Mouse (Mus musculus) embryo, embryonic 10 days (tissue): ENCODE results near the gene Hoxd8.
A peak's percentile ranks its signal among the peaks of the same experiment; 100 is the strongest.

ENCODE experiments used
- DNase-seq: peaks from one replicate; pipeline ENCODE4 v3.0.0-alpha.2; 2015; ENCODE audit warnings: low spot score

Gene Hoxd8

DNA sequence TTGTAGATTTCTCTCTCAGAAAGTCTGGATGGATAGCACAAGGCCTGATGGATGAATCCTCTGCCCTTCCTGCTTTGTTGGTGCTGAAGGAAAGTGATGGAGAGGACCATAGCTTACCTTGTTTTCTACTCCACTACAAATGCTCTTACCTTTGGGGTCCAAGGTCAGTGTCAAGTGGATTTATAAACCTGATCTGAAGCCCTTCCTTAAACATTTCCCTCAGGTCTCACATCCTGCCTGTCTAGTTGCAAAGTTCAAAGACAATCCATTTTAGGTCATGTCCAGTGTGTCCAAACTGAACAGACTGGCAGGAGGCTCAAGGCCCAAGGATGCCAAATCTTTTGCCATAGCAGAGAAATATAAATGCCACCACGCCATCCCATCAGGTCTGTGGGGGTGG, 47.4 kb downstream of the Hoxd8 start:
- no peak for DNase-seq

DNA sequence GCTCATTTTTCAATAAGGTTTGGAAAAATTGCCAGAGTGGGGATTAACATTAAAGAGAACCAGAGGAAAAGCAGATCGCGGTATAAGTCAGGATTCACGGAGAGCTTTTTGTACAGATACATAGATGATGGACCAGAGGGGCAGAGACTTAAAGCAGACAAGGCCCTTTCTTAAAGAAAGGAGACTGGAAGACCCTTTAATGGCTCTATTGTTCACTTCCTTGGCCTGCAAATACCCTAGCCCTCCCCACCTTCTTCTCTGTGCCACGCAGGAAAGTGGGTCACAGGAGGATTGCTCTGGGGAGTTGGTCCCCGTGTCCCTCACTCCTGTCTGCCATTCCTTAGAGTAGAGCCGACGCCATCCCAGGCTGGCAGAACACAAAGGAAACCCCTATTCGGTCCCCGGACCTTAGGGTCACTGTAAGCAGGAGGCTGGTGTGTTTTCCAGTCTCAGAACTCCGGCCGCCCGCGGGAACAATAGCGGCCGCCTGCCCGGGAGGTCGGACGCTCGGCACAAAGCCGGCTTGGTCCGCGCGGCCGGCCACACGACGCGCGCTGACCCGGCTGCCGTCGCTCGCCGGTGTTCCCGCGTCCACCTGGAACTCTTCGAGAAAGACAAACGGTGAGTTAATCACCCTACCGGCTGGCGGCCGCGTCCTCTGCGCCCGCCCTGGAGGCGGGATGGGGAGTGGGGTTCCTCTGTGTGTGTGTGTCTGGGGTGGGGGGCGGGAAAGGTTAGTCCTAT, 48.2 kb downstream of the Hoxd8 start:
- DNase-seq = peak; percentile 78

DNA sequence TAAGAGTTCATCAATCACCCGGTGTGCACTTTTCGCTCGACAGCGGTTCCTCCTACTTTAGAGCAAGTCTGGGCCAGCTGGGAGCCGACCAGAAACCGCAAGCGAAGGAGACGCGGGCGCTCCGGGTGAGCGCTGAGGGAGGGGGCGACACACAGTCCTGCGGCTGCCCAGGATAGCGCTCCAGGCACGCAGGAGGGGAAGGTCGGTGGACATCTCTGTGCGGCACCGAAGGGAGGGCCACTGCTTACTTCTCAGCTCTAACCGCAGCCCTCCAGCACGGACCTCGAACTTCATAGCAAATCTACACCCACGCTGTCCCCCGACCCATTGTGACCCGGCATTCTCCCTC, 48.7 kb downstream of the Hoxd8 start:
- no peak for DNase-seq

DNA sequence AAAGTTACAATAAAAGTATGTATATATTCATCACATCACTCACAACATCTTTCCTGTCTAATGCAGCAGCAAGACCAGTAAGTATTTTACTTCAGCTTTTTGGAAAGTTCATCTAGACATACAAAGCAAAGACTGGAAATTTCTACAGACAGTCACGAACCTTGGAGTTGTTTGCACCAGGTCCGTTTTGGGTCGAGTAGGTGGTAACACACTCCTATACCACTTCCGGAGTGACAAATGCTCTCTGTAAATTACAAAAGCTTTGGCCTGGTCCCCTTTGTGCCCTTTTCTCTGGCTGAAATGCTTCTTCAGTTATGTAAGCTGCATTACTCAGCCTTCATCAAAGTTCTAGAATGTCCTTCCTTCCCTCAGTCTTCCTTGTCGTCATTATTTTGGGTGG, 49.3 kb downstream of the Hoxd8 start:
- no peak for DNase-seq
